Mouse (Mus musculus): ENCODE data around the gene Ces2h. TPM values are rescaled to one million over a fixed set of nuclear protein-coding genes. Genes with fewer than 3 reads are reported as not detected.
A peak's percentile ranks its signal among the peaks of the same experiment; 100 is the strongest.

The Ces2h gene
- polyA plus RNA-seq (2015; fragmentation: Nextera tagmentation; extraction: Ambion mirVana): not detected in 2 replicates

DNA sequence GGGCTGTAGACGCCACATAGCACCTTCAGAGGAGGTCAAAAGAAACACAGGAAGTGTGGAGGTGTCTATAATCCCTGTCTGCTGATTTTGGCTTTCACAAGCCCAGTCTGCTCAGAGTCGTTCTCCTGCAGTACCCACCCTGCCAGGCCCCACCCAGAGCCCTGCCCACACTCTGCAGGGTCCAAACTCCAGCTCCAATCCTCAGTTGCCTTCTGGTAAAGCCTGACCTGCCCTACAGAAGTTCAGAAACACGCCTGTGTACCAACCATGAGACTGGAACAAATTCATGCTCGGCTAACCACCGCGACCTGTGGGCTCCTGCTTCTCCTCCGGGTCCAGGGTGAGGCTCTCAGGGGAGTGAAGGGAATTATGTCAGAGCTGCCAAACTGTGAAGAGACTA lies at the start of gene Ces2h:
TSS of gene Ces2h (plus strand) at position 268 of the 400 bp plus-strand sequence.
- no peak within 1 kb of the TSS for H3K4me3 ChIP-seq (ENCODE audit: low read depth, low read length)
- DNase-seq (no peak), ATAC-seq (peak; percentile 67)
- no peaks in the 10 kb centered on the region for H3K36me3 ChIP-seq (replicated peaks; ENCODE audit: insufficient read depth, low read length)
- no peak within 1 kb of the TSS for H3K4me2 ChIP-seq (ENCODE audit: low read depth, low read length)
- no peaks in the 10 kb centered on the region for H3K27me3 ChIP-seq (ENCODE audit: insufficient read depth, low read length)
- no peak within 1 kb of the TSS for H3K27ac ChIP-seq (ENCODE audit: low read depth)
- 67% methylated on average over 7 of the region's 7 CpGs for WGBS (ENCODE audit: insufficient replicate concordance)
- H3K9ac ChIP-seq (replicated peaks): no peak within 1 kb of the TSS
- H3K9me3 ChIP-seq (ENCODE audit: low read length): no peaks in the 10 kb centered on the region
- TF ChIP-seq CTCF (IDR thresholded peaks at IDR 0.05; ENCODE audit: low read depth) (no peak), EP300 (IDR thresholded peaks at IDR 0.05; ENCODE audit: low read depth) (no peak)
- peaks cover 5% of the 10 kb centered on the region for H3K4me1 ChIP-seq (ENCODE audit: insufficient read depth)

DNA sequence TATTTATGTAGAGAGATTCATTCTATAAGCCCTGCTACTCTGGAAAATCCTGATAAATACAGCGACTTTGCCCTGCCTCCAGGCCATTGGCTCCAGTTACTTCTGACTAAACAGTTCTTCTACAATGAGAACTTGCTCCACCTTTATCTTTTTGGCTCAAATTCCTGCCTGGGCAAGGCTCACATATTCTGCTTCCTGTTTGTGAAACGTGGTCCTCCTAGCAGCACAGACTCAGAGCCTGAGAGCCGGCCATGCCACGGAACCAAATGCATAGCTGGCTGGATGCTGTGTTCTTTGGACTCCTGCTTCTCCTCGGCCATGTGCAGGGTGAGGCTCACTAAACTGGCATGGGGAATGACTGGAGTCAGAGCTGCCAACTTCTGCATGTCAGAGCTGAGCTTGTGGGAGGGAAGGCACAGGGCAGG lies 39.1 kb upstream of the Ces2h start, which contains the start of gene Ces2g:
TSS of gene Ces2g (plus strand) at position 182 of the 425 bp plus-strand sequence.
- 35% methylated on average over 5 of the region's 5 CpGs for whole genome bisulfite sequencing (ENCODE audit: insufficient replicate concordance)
- Histone ChIP-seq H3K4me1 (ENCODE audit: insufficient read depth) (peaks cover 14% of the 10 kb centered on the region), H3K4me3 (ENCODE audit: low read depth, low read length) (peak within 1 kb of the TSS; percentile 50), H3K36me3 (replicated peaks; ENCODE audit: insufficient read depth, low read length) (peaks cover 10% of the 10 kb centered on the region), H3K27me3 (ENCODE audit: insufficient read depth, low read length) (no peaks in the 10 kb centered on the region), H3K9ac (replicated peaks) (peak within 1 kb of the TSS; percentile 63), H3K27ac (ENCODE audit: low read depth) (peak within 1 kb of the TSS; percentile 89), H3K4me2 (ENCODE audit: low read depth, low read length) (peak within 1 kb of the TSS; percentile 64), H3K9me3 (ENCODE audit: low read length) (no peaks in the 10 kb centered on the region)
- TF ChIP-seq EP300 (IDR thresholded peaks at IDR 0.05; ENCODE audit: low read depth) (peak; percentile 45; the same call in 1 of the 2 replicates), CTCF (IDR thresholded peaks at IDR 0.05; ENCODE audit: low read depth) (no peak)
- DNase-seq (peak; percentile 22), ATAC-seq (peak; percentile 51)

DNA sequence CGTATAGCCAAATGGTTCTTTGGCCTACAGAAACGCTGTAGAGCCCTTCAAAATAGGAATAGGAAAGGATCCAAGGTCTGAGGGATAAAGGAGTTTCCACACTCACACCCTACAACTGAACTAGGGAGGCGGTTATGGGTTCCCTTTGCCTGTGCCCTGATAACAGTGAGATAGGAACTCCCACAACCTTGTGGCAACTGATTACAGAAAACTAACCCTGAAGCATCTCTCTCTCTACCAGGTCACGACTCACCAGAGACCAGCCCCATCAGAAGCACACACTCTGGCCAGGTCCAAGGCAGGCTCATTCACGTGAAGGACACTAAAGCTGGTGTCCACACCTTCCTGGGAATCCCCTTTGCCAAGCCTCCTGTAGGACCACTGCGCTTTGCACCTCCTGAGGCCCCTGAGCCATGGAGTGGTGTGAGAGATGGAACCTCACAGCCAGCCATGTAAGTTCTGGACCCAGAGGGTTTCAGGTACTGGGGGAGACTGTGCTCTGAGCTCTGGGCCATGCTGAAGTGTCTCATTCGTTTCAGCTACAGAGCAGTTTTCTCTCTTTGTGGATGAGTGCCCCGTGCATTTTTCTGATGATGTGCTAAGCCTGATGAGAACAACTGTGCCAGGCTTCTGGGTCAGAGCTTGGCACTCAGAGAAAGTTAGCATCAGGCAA lies 38.3 kb upstream of the Ces2h start:
- ATAC-seq (peak; percentile 96), DNase-seq (peak; percentile 36)
- H3K9me3 ChIP-seq (ENCODE audit: low read length): no peaks in the 10 kb centered on the region
- peak overlapping the region; percentile 63 for H3K9ac ChIP-seq (replicated peaks)
- TF ChIP-seq CTCF (IDR thresholded peaks at IDR 0.05; ENCODE audit: low read depth) (no peak), EP300 (IDR thresholded peaks at IDR 0.05; ENCODE audit: low read depth) (peak; percentile 98)
- H3K27me3 ChIP-seq (ENCODE audit: insufficient read depth, low read length): no peaks in the 10 kb centered on the region
- H3K36me3 ChIP-seq (replicated peaks; ENCODE audit: insufficient read depth, low read length): peaks cover 16% of the 10 kb centered on the region
- H3K4me2 ChIP-seq (ENCODE audit: low read depth, low read length): peak overlapping the region; percentile 64
- 50% methylated on average over 8 of the region's 8 CpGs for WGBS (ENCODE audit: insufficient replicate concordance)
- peaks cover 14% of the 10 kb centered on the region for H3K4me1 ChIP-seq (ENCODE audit: insufficient read depth)
- peak overlapping the region; percentile 50 for H3K4me3 ChIP-seq (ENCODE audit: low read depth, low read length)
- peak overlapping the region; percentile 89 for H3K27ac ChIP-seq (ENCODE audit: low read depth)

DNA sequence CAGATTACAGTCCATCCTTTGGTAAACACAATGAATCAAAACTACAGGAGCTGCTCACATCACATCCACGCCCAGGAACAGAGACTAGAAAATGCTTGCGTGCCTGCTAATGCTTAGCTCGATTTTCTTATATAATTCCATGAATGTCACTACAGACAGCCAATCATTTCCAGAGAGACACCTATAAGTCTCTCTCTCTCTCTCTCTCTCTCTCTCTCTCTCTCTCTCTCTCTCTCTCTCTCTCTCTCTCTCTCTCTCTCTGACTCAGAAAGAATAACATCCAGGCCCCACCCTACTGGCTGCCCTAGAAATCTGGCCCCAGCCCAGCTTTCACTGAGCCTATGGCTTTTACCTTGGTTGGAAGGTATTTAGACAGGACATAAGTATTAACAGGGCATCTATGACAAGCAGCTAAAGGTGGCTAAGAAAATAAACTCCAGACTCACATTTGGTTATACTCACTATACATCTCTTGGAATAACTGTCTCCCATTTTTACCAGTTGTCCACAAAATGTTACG lies 37.2 kb upstream of the Ces2h start:
- 71% methylated on average over 4 of the region's 4 CpGs for WGBS (ENCODE audit: insufficient replicate concordance)
- DNase-seq: no peak
- 0 out of 2 replicates have a peak overlapping the region, but pooled peaks have one; percentile 4 for H3K27ac ChIP-seq (ENCODE audit: low read depth)
- ATAC-seq: no peak
- no peaks in the 10 kb centered on the region for H3K9me3 ChIP-seq (ENCODE audit: low read length)
- TF ChIP-seq CTCF (IDR thresholded peaks at IDR 0.05; ENCODE audit: low read depth) (no peak), EP300 (IDR thresholded peaks at IDR 0.05; ENCODE audit: low read depth) (no peak)
- H3K4me3 ChIP-seq (ENCODE audit: low read depth, low read length): peak overlapping the region; percentile 50
- H3K36me3 ChIP-seq (replicated peaks; ENCODE audit: insufficient read depth, low read length): peaks cover 23% of the 10 kb centered on the region
- H3K27me3 ChIP-seq (ENCODE audit: insufficient read depth, low read length): no peaks in the 10 kb centered on the region
- H3K4me2 ChIP-seq (ENCODE audit: low read depth, low read length): peak overlapping the region; percentile 64
- H3K4me1 ChIP-seq (ENCODE audit: insufficient read depth): peaks cover 14% of the 10 kb centered on the region
- peak overlapping the region; percentile 63 for H3K9ac ChIP-seq (replicated peaks)

DNA sequence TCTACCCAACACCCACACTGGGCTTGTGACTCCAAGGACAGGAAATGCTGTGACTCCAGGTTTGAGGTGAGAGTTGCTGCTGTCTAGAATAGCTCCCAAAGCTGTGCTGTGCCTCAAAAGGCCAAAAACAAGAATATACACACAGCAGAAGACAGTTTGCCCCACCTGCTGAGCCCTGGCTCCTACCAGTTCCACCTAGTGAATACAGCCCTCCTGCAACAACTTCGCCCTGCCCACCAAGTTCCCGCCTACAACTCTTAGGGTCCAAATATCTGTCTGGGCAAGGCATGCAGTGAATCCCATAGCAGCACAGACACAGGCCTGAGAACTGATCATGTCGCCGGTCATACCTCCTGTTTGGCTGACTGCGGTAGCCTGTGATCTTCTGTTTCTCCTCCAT lies 16.5 kb upstream of the Ces2h start:
- no peak for ATAC-seq
- H3K9me3 ChIP-seq (ENCODE audit: low read length): 0 out of 2 replicates have a peak, but pooled peaks cover 2% of the 10 kb centered on the region
- H3K9ac ChIP-seq (replicated peaks): no peak overlapping the region
- H3K27me3 ChIP-seq (ENCODE audit: insufficient read depth, low read length): no peaks in the 10 kb centered on the region
- no peak overlapping the region for H3K27ac ChIP-seq (ENCODE audit: low read depth)
- no peak for TF ChIP-seq EP300 (IDR thresholded peaks at IDR 0.05; ENCODE audit: low read depth)
- no peak for TF ChIP-seq CTCF (IDR thresholded peaks at IDR 0.05; ENCODE audit: low read depth)
- H3K4me1 ChIP-seq (ENCODE audit: insufficient read depth): no peaks in the 10 kb centered on the region
- H3K36me3 ChIP-seq (replicated peaks; ENCODE audit: insufficient read depth, low read length): no peaks in the 10 kb centered on the region
- WGBS (ENCODE audit: insufficient replicate concordance): 78% methylated on average over 5 of the region's 5 CpGs
- DNase-seq: no peak
- H3K4me3 ChIP-seq (ENCODE audit: low read depth, low read length): no peak overlapping the region
- no peak overlapping the region for H3K4me2 ChIP-seq (ENCODE audit: low read depth, low read length)

DNA sequence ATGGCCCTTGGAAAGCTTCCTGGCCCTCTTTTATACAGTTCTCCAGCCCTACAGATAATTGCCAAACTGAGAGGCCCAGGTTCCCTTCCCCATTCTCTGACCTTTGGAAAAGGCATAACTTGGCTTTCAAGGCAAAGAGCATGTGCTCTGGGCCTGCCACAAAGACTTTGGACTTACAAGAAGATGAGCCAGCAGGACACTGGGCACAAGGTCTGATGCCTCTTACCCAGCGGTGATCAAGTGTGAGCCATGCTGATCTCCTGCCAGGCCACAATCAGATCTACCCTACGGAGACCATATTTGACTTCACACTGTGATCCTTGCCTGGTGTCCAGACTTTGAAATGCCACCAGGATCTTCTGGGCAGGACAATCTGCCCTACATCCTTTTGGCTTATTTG lies 15.7 kb upstream of the Ces2h start:
- ATAC-seq: no peak
- H3K4me1 ChIP-seq (ENCODE audit: insufficient read depth): no peaks in the 10 kb centered on the region
- DNase-seq: no peak
- H3K27ac ChIP-seq (ENCODE audit: low read depth): no peak overlapping the region
- H3K4me3 ChIP-seq (ENCODE audit: low read depth, low read length): no peak overlapping the region
- no peaks in the 10 kb centered on the region for H3K27me3 ChIP-seq (ENCODE audit: insufficient read depth, low read length)
- 91% methylated on average over 2 of the region's 2 CpGs for WGBS (ENCODE audit: insufficient replicate concordance)
- H3K9ac ChIP-seq (replicated peaks): no peak overlapping the region
- H3K36me3 ChIP-seq (replicated peaks; ENCODE audit: insufficient read depth, low read length): no peaks in the 10 kb centered on the region
- H3K4me2 ChIP-seq (ENCODE audit: low read depth, low read length): no peak overlapping the region
- no peak for TF ChIP-seq EP300 (IDR thresholded peaks at IDR 0.05; ENCODE audit: low read depth)
- no peaks in the 10 kb centered on the region for H3K9me3 ChIP-seq (ENCODE audit: low read length)

Data from liver, postnatal 0 days (tissue).